Mouse (Mus musculus) heart, embryonic 16.5 days (tissue): ENCODE measurements around the gene Slc25a4. TPM values are rescaled to one million over a fixed set of nuclear protein-coding genes. Genes with fewer than 3 reads are reported as not detected.
A peak's percentile ranks its signal among the peaks of the same experiment; 100 is the strongest.

Experiments used
- ATAC-seq: fragments of 200-750 bp; cut with Nextera tagmentation; replicated peaks from 2 replicates; pipeline ENCODE4 v1.8.0; 2017; ENCODE audit warnings: moderate number of reproducible peaks; ENCODE audit not compliant: insufficient read depth, low FRiP score; ENCODE audit errors: extremely low read depth
- H3K27ac ChIP-seq: fragments of 300-500 bp; sonication (generic); 2 replicates; pipeline ENCODE4 v1.5.1; 2014; ENCODE audit warnings: mild to moderate bottlenecking, low read length, control low read depth, moderate library complexity
- H3K27me3 ChIP-seq: fragments of 300-500 bp; sonication (generic); 2 replicates; pipeline ENCODE4 v1.6.1; 2014; ENCODE audit warnings: low read length, mixed read lengths; ENCODE audit not compliant: control insufficient read depth, insufficient read depth
- H3K36me3 ChIP-seq: fragments of 300-500 bp; sonication (generic); 2 replicates; pipeline ENCODE4 v1.6.1; 2014; ENCODE audit not compliant: control insufficient read depth, insufficient read depth
- H3K4me1 ChIP-seq: fragments of 300-500 bp; sonication (generic); 2 replicates; pipeline ENCODE4 v1.6.1; 2014; ENCODE audit warnings: low read length, mixed read lengths; ENCODE audit not compliant: control insufficient read depth, insufficient read depth
- H3K4me2 ChIP-seq: fragments of 300-500 bp; sonication (generic); 2 replicates; pipeline ENCODE4 v1.6.1; 2014; ENCODE audit warnings: low read depth, mild to moderate bottlenecking, control low read depth, low read length
- H3K4me3 ChIP-seq: fragments of 300-500 bp; sonication (generic); 2 replicates; pipeline ENCODE4 v1.5.1; 2014; ENCODE audit warnings: mild to moderate bottlenecking, control low read depth, low read length
- H3K9ac ChIP-seq: fragments of 300-500 bp; sonication (generic); 2 replicates; pipeline ENCODE4 v1.6.1; 2014; ENCODE audit warnings: low read length, control low read depth
- H3K9me3 ChIP-seq: fragments of 300-500 bp; sonication (generic); replicated peaks from 2 replicates; pipeline ENCODE4 v1.6.1; 2016; ENCODE audit warnings: low read length; ENCODE audit not compliant: control insufficient read depth
- WGBS: fragments of 180-500 bp; shearing (Covaris S2); extraction: QIAGEN DNeasy Blood & Tissue Kit; methylation state at CpG from one replicate; pipeline ENCODE4 v1.1.7; 2014; 5-methylcytosine and 5-hydroxymethylcytosine counted together
- polyA plus RNA-seq: library from polyadenylated mRNA; unstranded; fragments of >200 nt; fragmentation: Nextera tagmentation; extraction: Ambion mirVana; gene quantifications from 2 replicates; pipeline ENCODE4 v1.2.1, GENCODE M21; 2015

Gene Slc25a4
- 2,893 and 2,917 TPM in 2 replicates for polyA plus RNA-seq

- ATAC-seq, result peak; percentile 95
Measured at GRCm38 (mm10) chr8:46210404-46211315, at the start of gene Slc25a4. TSS of gene Slc25a4 (minus strand) at chr8:46211284.

DNA sequence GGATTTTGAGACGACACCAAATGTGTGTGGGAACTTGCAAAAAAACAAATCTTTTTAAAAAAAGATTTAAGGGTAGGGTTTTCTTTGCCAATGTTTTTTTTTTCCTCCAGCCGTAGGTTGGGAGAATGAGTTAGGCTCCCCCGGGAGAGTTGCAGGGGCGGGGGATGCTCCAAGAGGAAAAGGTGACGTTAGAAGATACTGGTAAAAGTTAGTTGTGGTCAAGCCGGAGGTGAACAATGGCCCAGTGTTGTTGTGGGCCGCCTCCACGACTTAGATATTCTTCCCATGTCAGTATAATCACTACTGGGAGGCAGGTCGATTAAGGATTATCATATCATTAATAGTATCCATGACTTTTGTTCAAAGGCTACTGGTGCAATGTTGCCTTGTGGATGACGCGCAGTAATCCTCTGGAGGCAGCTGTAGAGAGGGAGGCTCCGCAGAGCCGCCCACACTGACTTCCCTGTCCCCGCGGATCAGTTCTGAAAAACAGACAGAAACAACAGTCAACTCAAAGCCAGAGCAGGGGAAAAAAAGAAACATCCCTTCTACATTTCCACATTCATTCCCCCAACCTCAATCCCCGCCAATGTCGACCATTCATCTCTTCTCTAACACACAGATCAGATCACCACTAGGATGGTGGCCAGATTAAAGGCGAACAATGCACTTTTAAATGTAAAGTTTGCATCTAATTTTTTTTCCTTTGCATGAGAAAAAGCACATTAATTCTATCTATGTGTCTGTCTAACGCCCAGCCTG lies 47.0 kb upstream of the Slc25a4 start:
- Histone ChIP-seq H3K4me3 (no peak overlapping the region), H3K9ac (no peak overlapping the region), H3K27me3 (no peaks in the 10 kb centered on the region), H3K4me1 (no peaks in the 10 kb centered on the region), H3K9me3 (no peaks in the 10 kb centered on the region), H3K36me3 (no peaks in the 10 kb centered on the region), H3K27ac (no peak overlapping the region), H3K4me2 (no peak overlapping the region)
- 40% methylated on average over 19 of the region's 19 CpGs for WGBS
- no peak for ATAC-seq

More at GRCm38 (mm10) chr8:46210404-46211315, at the start of gene Slc25a4:
- Histone ChIP-seq H3K9me3 (no peaks in the 10 kb centered on the region), H3K4me2 (peak within 1 kb of the TSS; percentile 83), H3K27ac (peak within 1 kb of the TSS; percentile 97), H3K27me3 (no peaks in the 10 kb centered on the region), H3K4me3 (peak within 1 kb of the TSS; percentile 65), H3K4me1 (peaks cover 50% of the 10 kb centered on the region), H3K36me3 (peaks cover 32% of the 10 kb centered on the region), H3K9ac (peak within 1 kb of the TSS; percentile 93)
- WGBS, result under 1% methylated on average over 84 of the region's 84 CpGs

GRCm38 (mm10) chr8:46252456-46252855 lies 41.4 kb upstream of the Slc25a4 start:
- WGBS, result 62% methylated on average over 13 of the region's 13 CpGs

DNA sequence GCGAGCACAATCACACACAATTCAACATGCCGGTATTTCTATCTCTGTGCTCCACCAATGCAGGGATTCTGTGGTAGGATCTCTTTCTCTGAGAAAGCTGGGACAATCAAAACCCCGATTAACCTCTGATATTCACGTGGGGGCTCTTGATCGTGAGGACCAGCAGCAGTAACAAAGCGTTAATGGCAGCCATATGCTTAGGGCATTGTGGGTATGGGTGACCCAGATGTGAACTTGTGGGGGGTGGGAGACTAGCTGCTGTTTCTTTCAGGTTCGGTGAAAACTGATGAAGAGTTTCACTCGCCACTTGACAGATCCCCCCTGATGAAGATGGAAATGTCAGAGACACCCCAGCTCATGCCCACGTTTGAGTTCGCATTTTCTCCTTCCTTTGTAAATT lies 40.5 kb upstream of the Slc25a4 start:
- Histone ChIP-seq H3K4me3 (no peak overlapping the region), H3K9me3 (no peaks in the 10 kb centered on the region), H3K4me1 (peaks cover 2% of the 10 kb centered on the region), H3K27me3 (no peaks in the 10 kb centered on the region), H3K4me2 (no peak overlapping the region), H3K9ac (no peak overlapping the region), H3K27ac (no peak overlapping the region), H3K36me3 (no peaks in the 10 kb centered on the region)
- WGBS, result 54% methylated on average over 10 of the region's 10 CpGs
- no peak for ATAC-seq

More at GRCm38 (mm10) chr8:46252456-46252855, 41.4 kb upstream of the Slc25a4 start:
- Histone ChIP-seq H3K4me3 (no peak overlapping the region), H3K4me1 (no peaks in the 10 kb centered on the region), H3K27ac (no peak overlapping the region), H3K4me2 (no peak overlapping the region; the same call in 1 of the 2 replicates), H3K27me3 (no peaks in the 10 kb centered on the region), H3K36me3 (no peaks in the 10 kb centered on the region), H3K9ac (no peak overlapping the region), H3K9me3 (no peaks in the 10 kb centered on the region)
- no peak for ATAC-seq

DNA sequence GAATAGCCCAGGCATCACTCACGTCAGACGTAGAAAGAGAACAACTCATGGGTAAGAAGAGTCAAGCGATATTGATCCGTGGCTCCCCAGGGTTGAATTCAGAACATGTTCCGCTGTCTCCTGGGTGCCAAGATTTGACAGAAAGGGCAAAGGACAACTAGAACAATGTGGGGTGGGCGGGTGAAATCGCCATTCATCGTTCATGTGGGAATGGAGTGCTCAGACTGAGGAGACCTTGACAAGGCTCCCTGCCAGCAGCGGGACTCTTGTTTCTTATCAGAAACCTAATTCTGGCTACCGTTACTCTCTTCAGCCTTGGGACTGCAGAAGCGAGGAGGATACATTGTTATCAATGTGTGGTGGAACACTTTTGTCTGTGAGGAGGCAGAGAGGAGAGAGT lies 35.3 kb upstream of the Slc25a4 start:
- Histone ChIP-seq H3K4me3 (peak overlapping the region; percentile 29; the same call in 1 of the 2 replicates), H3K4me1 (peaks cover 14% of the 10 kb centered on the region), H3K9ac (peak overlapping the region; percentile 43; the same call in 1 of the 2 replicates), H3K36me3 (no peaks in the 10 kb centered on the region), H3K9me3 (no peaks in the 10 kb centered on the region), H3K27ac (peak overlapping the region; percentile 64), H3K27me3 (no peaks in the 10 kb centered on the region), H3K4me2 (peak overlapping the region; percentile 58)
- no peak for ATAC-seq
- 29% methylated on average over 11 of the region's 11 CpGs for WGBS

DNA sequence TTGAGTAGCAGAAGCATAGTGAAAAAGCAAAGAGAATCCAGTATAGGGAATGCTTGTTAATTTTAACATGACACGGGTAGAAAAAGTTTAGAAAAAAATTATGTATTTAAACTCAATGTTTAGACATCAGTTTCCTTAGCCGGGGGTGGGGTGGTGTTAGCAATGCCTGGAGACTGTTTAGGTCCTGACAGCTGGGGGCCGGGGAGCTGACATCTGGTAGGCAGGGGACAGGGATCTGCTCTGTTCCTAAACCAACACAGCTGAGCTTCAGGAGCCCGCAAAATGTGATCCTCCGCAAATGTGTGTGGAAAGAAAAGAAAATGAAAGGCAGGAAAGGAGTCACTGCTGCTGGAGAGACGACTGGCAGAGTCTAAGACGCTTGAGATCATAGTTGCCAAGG lies 31.9 kb upstream of the Slc25a4 start:
- no peaks in the 10 kb centered on the region for H3K36me3 ChIP-seq
- H3K4me1 ChIP-seq, result peaks cover 14% of the 10 kb centered on the region
- no peak for ATAC-seq
- H3K27me3 ChIP-seq, result no peaks in the 10 kb centered on the region
- H3K27ac ChIP-seq, result no peak overlapping the region
- no peak overlapping the region for H3K4me3 ChIP-seq
- no peak overlapping the region for H3K4me2 ChIP-seq
- WGBS, result 34% methylated on average over 7 of the region's 7 CpGs
- no peak overlapping the region for H3K9ac ChIP-seq
- no peaks in the 10 kb centered on the region for H3K9me3 ChIP-seq

DNA sequence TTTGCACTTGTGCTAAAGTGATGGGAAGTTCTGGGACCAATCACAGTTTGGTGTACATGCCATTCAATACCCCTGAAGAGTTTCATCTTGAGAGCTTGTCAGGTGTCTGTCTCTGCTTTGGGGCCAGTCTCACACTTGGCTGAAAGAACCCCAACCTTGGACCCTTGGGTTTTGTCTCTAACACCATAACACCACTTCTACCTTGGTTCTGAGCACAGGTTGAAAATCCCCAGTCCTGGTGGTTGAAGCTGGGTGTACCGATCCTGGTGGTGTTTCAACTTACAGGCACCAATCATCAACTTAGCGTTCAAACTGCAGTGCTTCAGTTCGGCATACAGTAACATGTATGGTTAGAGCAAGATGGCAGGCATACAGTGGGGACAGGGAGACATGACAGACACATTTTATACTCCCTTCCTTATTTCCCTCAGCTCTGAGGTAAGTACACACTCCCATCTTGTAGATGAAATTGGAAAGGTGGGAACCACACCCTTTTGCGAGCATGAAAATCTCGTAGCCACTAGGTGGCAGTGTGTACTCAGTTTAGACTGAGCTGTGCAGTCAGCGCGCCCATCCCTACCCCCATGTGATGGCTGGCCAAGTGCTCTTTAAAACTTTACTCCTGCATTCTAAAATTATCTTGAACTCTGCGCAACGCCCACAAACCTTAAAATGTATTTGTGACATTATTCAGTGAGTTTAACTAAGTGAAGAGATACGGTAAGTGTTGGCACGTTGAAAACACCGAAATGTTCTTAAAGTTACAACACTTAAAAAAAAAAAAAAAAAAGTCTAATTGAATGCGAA lies 30.7 kb upstream of the Slc25a4 start:
- Histone ChIP-seq H3K4me1 (peaks cover 14% of the 10 kb centered on the region), H3K36me3 (no peaks in the 10 kb centered on the region), H3K4me3 (no peak overlapping the region), H3K4me2 (peak overlapping the region; percentile 37), H3K27me3 (no peaks in the 10 kb centered on the region), H3K9ac (peak overlapping the region; percentile 15; the same call in 1 of the 2 replicates), H3K9me3 (no peaks in the 10 kb centered on the region), H3K27ac (no peak overlapping the region)
- ATAC-seq, result peak; percentile 69; the same call in 1 of the 2 replicates
- 18% methylated on average over 13 of the region's 13 CpGs for WGBS

- Histone ChIP-seq H3K9me3 (no peaks in the 10 kb centered on the region), H3K4me3 (no peak overlapping the region), H3K27ac (peak overlapping the region; percentile 81), H3K27me3 (no peaks in the 10 kb centered on the region), H3K4me1 (peaks cover 7% of the 10 kb centered on the region), H3K4me2 (peak overlapping the region; percentile 50), H3K9ac (0 out of 2 replicates have a peak overlapping the region, but pooled peaks have one; percentile 17), H3K36me3 (no peaks in the 10 kb centered on the region)
- ATAC-seq, result peak; percentile 83
- 29% methylated on average over 7 of the region's 7 CpGs for WGBS
Measured at GRCm38 (mm10) chr8:46236441-46237223, 25.5 kb upstream of the Slc25a4 start.
